Mouse (Mus musculus) midbrain, postnatal 0 days (tissue): ENCODE measurements around the gene Fkbp9. TPM values are rescaled to one million over a fixed set of nuclear protein-coding genes. Genes with fewer than 3 reads are reported as not detected.

ENCODE experiments used
- ATAC-seq: fragments of 200-750 bp; cut with Nextera tagmentation; 2 replicates; pipeline ENCODE4 v1.8.0; 2017; ENCODE audit warnings: moderate number of reproducible peaks, mild to moderate bottlenecking, moderate TSS enrichment, moderate library complexity; ENCODE audit not compliant: low FRiP score
- DNase-seq: peaks from one replicate; pipeline ENCODE4 v3.0.0-alpha.2; 2015; ENCODE audit warnings: low spot score
- H3K27ac ChIP-seq: fragments of 300-500 bp; sonication (generic); 2 replicates; pipeline ENCODE4 v1.5.1; 2014; ENCODE audit warnings: low read depth, mild to moderate bottlenecking, low read length, mixed read lengths
- H3K27me3 ChIP-seq: fragments of 300-500 bp; sonication (generic); 2 replicates; pipeline ENCODE4 v1.6.1; 2014; ENCODE audit warnings: low read length, control low read depth, mixed read lengths; ENCODE audit not compliant: insufficient read depth
- H3K36me3 ChIP-seq: fragments of 300-500 bp; sonication (generic); 2 replicates; pipeline ENCODE4 v1.6.1; 2014; ENCODE audit warnings: low read length, control low read depth, mixed read lengths; ENCODE audit not compliant: insufficient read depth
- H3K4me1 ChIP-seq: fragments of 300-500 bp; sonication (generic); 2 replicates; pipeline ENCODE4 v1.6.1; 2014; ENCODE audit warnings: mild to moderate bottlenecking, control low read depth, antibody characterized with exemption, low read length, mixed read lengths; ENCODE audit not compliant: insufficient read depth
- H3K4me2 ChIP-seq: fragments of 300-500 bp; sonication (generic); 2 replicates; pipeline ENCODE4 v1.6.1; 2014; ENCODE audit warnings: low read depth, mild to moderate bottlenecking, low read length, mixed read lengths; ENCODE audit not compliant: poor library complexity, severe bottlenecking
- H3K4me3 ChIP-seq: fragments of 300-500 bp; sonication (generic); 2 replicates; pipeline ENCODE4 v1.5.1; 2014; ENCODE audit warnings: low read depth, mild to moderate bottlenecking, low read length, moderate library complexity
- H3K9ac ChIP-seq: fragments of 300-500 bp; sonication (generic); replicated peaks from 2 replicates; pipeline ENCODE4 v1.6.1; 2014; ENCODE audit warnings: mild to moderate bottlenecking, low read length, moderate library complexity, mixed read lengths; ENCODE audit not compliant: poor library complexity, severe bottlenecking
- H3K9me3 ChIP-seq: fragments of 300-500 bp; sonication (generic); 2 replicates; pipeline ENCODE4 v1.6.1; 2016; ENCODE audit warnings: low read length, control low read depth
- CTCF ChIP-seq: IDR thresholded peaks from 2 replicates; pipeline ENCODE4 v1.5.1; 2016; ENCODE audit warnings: antibody characterized with exemption, mild to moderate bottlenecking
- WGBS: fragments of 180-500 bp; shearing (Covaris S2); extraction: QIAGEN DNeasy Blood & Tissue Kit; methylation state at CpG from one replicate; pipeline ENCODE4 v1.1.7; 2014; 5-methylcytosine and 5-hydroxymethylcytosine counted together
- polyA plus RNA-seq: library from polyadenylated mRNA; unstranded; fragments of >200 nt; fragmentation: Nextera tagmentation; extraction: Ambion mirVana; gene quantifications from 2 replicates; pipeline ENCODE4 v1.2.1, GENCODE M21; 2015
- total RNA-seq: library from RNA; depleted of rRNA; stranded (reverse); fragments of >200 nt; gene quantifications from 2 replicates; pipeline ENCODE4 v1.2.3, GENCODE M21; 2014; rRNA removed

Fkbp9 gene
- total RNA-seq: 44.8 and 46.5 TPM in 2 replicates
- 31.9 and 36.7 TPM in 2 replicates for polyA plus RNA-seq

DNA sequence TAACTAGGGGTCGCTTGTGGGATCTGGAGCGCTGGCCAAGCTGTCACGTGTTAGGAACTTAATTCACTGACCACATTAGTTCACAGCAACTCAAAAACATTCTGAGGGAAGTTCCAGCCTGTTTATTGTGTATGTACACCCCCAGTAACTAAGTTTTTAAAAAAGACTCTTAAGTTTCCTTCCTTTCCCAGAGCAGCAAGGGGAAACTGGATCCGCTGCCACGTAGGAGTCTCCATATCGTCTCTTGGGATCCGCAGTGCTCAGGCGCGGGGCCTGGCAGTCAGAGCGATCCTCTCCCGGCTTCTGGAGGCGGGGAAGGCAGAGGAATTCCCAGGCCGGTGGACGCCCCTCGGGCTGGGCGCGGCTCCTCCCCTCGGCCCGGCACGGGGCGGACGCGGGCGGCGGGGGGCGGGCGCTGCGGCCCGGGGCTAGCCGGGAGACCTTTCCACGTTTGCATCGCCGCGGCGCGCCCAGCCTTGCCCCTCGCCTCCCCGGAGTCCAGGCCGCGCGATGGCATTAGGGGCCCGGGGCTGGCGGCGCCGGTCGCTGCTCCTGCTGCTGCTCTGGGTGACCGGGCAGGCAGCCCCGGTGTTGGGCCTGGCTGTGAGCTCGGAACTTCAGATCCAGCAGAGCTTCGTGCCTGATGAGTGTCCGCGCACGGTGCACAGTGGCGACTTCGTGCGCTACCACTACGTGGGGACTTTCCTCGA lies at the start of gene Fkbp9:
TSS of gene Fkbp9 (plus strand) at position 363 of the 710 bp plus-strand sequence.
- H3K4me1 ChIP-seq: peaks cover 2% of the 10 kb centered on the region; the same call in 1 of the 2 replicates
- under 1% methylated on average over 56 of the region's 58 CpGs for WGBS
- H3K36me3 ChIP-seq: no peaks in the 10 kb centered on the region
- DNase-seq: peak; percentile 72
- peak within 1 kb of the TSS; percentile 74 for H3K9ac ChIP-seq
- H3K9me3 ChIP-seq: no peaks in the 10 kb centered on the region
- no peak within 1 kb of the TSS; the same call in 1 of the 2 replicates for H3K27ac ChIP-seq
- 0 out of 2 replicates have a peak, but pooled peaks cover 3% of the 10 kb centered on the region for H3K27me3 ChIP-seq
- H3K4me2 ChIP-seq: peak within 1 kb of the TSS; percentile 94
- peak within 1 kb of the TSS; percentile 66 for H3K4me3 ChIP-seq
- ATAC-seq: peak; percentile 87
- no peak for TF ChIP-seq CTCF

DNA sequence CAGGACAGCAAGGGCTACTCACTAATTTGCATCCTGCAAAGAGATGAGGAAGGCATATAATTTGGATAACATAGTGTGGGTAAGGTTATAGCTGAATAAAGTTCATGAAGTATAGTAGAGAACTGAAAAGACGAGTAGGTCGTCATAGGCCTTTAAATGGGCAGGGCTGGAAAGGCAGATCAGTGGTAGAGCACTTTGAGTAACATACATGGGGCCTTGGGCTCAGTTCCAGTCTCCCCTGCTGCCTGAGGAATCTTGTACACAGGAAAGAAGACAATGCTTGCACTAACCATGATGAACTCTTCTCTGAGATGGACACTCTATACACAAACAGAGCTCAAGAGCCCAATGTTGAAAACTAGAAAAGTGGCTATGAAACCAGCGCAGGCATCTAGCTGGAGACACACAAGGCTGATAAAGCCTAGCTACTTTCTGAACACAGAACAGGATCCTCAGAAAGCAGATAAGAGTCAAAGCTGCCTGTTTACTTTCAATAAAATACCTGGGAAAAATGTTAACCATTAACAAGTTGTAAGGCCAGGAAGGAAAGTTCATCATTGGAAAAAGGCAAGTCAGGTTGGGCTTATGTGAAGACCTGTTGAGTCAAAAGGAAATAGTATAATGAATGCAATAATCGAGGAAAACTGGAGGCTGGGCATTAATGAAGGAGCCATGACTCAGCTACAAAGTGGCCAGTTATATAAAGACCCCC lies 48.1 kb upstream of the Fkbp9 start:
- ATAC-seq (no peak), DNase-seq (no peak)
- no peak overlapping the region for H3K4me3 ChIP-seq
- TF ChIP-seq CTCF: no peak
- H3K27me3 ChIP-seq: no peaks in the 10 kb centered on the region
- WGBS: 92% methylated on average over 4 of the region's 4 CpGs
- no peak overlapping the region for H3K27ac ChIP-seq
- no peaks in the 10 kb centered on the region for H3K4me1 ChIP-seq
- peaks cover 15% of the 10 kb centered on the region for H3K36me3 ChIP-seq
- no peak overlapping the region for H3K4me2 ChIP-seq
- no peaks in the 10 kb centered on the region for H3K9me3 ChIP-seq
- no peak overlapping the region for H3K9ac ChIP-seq

DNA sequence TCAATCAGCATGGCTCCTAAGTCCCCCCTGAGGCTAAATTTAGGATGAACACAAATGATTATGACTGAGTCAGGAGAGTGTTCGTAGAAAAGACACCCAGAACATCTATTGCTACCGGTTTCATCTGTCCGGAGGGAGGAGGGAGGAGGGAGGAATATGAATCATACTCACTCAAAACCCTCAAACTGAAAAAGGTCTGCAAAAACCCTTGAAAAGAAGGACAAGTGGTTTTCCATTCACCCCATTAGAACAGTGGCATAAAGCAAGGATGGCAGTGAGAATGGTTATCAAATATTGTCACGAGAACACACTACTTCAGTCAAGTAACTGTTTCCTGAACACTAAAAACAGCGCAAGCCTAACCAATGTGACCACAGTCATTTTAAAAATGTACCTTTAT lies 46.8 kb upstream of the Fkbp9 start:
- Histone ChIP-seq H3K36me3 (peaks cover 8% of the 10 kb centered on the region; the same call in 1 of the 2 replicates), H3K27me3 (no peaks in the 10 kb centered on the region), H3K4me3 (no peak overlapping the region), H3K4me2 (no peak overlapping the region), H3K27ac (no peak overlapping the region), H3K4me1 (no peaks in the 10 kb centered on the region), H3K9ac (no peak overlapping the region), H3K9me3 (no peaks in the 10 kb centered on the region)
- WGBS: 83% methylated on average over 5 of the region's 5 CpGs
- ATAC-seq (no peak), DNase-seq (no peak)
- TF ChIP-seq CTCF: no peak

DNA sequence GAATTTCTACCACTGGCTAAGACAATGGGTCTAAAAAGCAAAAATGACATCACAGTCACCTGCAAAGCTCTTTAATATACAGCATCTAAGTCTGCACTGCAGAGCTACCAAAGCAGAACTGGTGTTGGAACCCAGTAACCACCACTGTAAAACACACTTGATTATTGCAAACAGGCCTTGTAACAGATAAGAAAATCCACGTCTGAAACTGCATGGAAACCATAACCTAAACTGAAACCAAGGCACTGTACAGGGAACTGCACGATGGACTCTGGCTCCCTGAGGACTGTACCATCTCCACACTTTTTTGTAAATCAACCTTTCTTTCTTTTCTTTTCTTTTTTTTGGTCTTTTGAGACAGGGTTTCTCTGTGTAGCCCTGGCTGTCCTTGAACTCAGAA lies 44.2 kb upstream of the Fkbp9 start:
- Histone ChIP-seq H3K27me3 (no peaks in the 10 kb centered on the region), H3K27ac (no peak overlapping the region), H3K4me2 (no peak overlapping the region), H3K36me3 (0 out of 2 replicates have a peak, but pooled peaks cover 4% of the 10 kb centered on the region), H3K9me3 (no peaks in the 10 kb centered on the region), H3K4me1 (no peaks in the 10 kb centered on the region), H3K9ac (no peak overlapping the region), H3K4me3 (no peak overlapping the region)
- TF ChIP-seq CTCF: no peak
- ATAC-seq: no peak
- DNase-seq: no peak
- WGBS: 90% methylated on average over 2 of the region's 2 CpGs

DNA sequence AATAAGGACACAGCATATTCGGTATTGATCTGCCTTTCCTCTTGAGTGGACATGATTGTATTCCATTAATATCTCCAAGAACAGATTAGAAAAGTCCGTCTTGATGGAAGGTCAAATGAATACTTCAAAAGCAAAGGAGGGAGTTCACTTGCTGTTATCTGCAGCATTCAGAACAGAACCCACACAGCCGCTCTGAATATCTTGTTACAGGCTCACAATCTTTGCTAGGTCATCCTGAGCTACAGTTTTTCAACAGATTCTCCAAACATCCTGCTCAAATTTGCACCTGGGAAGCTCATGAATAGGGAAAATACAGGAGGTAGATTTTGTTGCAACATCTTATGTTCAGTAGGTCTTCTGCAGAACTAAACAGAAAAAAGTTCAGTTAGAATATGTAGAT lies 42.5 kb upstream of the Fkbp9 start:
- no peak for ATAC-seq
- DNase-seq: no peak
- H3K4me3 ChIP-seq: no peak overlapping the region
- no peak overlapping the region for H3K4me2 ChIP-seq
- no peaks in the 10 kb centered on the region for H3K27me3 ChIP-seq
- no peak for TF ChIP-seq CTCF
- 83% methylated on average over 3 of the region's 3 CpGs for WGBS
- no peak overlapping the region for H3K9ac ChIP-seq
- H3K27ac ChIP-seq: no peak overlapping the region
- no peaks in the 10 kb centered on the region for H3K4me1 ChIP-seq
- 0 out of 2 replicates have a peak, but pooled peaks cover 4% of the 10 kb centered on the region for H3K36me3 ChIP-seq
- no peaks in the 10 kb centered on the region for H3K9me3 ChIP-seq

GRCm38 (mm10) chr6:56794834-56795233 lies 37.0 kb upstream of the Fkbp9 start:
- Histone ChIP-seq H3K9ac (no peak overlapping the region), H3K4me2 (no peak overlapping the region; the same call in 1 of the 2 replicates)

More at GRCm38 (mm10) chr6:56794834-56795233, 37.0 kb upstream of the Fkbp9 start:
- peaks cover 6% of the 10 kb centered on the region for H3K4me1 ChIP-seq
- no peaks in the 10 kb centered on the region for H3K36me3 ChIP-seq
- no peak overlapping the region for H3K27ac ChIP-seq
- no peaks in the 10 kb centered on the region for H3K9me3 ChIP-seq
- no peak for TF ChIP-seq CTCF
- no peaks in the 10 kb centered on the region for H3K27me3 ChIP-seq
- ATAC-seq: no peak
- WGBS: 82% methylated on average over 5 of the region's 5 CpGs
- H3K4me3 ChIP-seq: no peak overlapping the region
- DNase-seq: no peak
